9 mouse cellular contexts compared by ENCODE assay signal in genomic region chr9:117872387-117873081, GRCm38 (mm10).
DNase-seq lines count a peak whose midpoint lies in the region; ATAC-seq and TF ChIP-seq lines count a peak whose summit lies in the region.
"Had no signal": no experiment of that assay in that cellular context is flagged by ENCODE, and none has a peak within 500 bp of the region (broad histone marks: within the 10 kb centered on the region; RNA-seq: fewer than 3 reads in every experiment).

No protein-coding gene starts in this region.

- under 1% methylated on average over 57 of the region's 70 CpGs for WGBS in kidney, embryonic 15.5 days
- under 1% methylated on average over 70 of the region's 70 CpGs for WGBS in kidney, adult 2 months
- WGBS in forebrain, embryonic 15.5 days, result under 1% methylated on average over 58 of the region's 70 CpGs
- WGBS in hindbrain, embryonic 16.5 days, result under 1% methylated on average over 68 of the region's 70 CpGs
- WGBS in liver, embryonic 14.5 days (ENCODE audit: insufficient replicate concordance), result 2% methylated on average over 63 of the region's 70 CpGs
- under 1% methylated on average over 70 of the region's 70 CpGs for WGBS in olfactory bulb, adult 2 months

- no peak for TF ChIP-seq EP300 in liver, embryonic 14.5 days (IDR thresholded peaks at IDR 0.05; ENCODE audit: low read depth)

- H3K4me1 ChIP-seq in kidney, embryonic 15.5 days, result peaks cover 19% of the 10 kb centered on the region
- H3K4me1 ChIP-seq in kidney, adult 2 months (ENCODE audit: control insufficient read depth, insufficient read depth, low read length), result no peaks in the 10 kb centered on the region
- peaks cover 19% of the 10 kb centered on the region for H3K4me1 ChIP-seq in forebrain, embryonic 15.5 days
- peaks cover 12% of the 10 kb centered on the region; the same call in 1 of the 2 replicates for H3K4me1 ChIP-seq in hindbrain, embryonic 16.5 days (ENCODE audit: control insufficient read depth, insufficient read depth, low read depth, low read length)
- H3K4me1 ChIP-seq in liver, embryonic 14.5 days (replicated peaks; ENCODE audit: control insufficient read depth in 2 of 2, insufficient read depth in 2 of 2, low read length in 1 of 2), result no peaks in the 10 kb centered on the region
- H3K4me1 ChIP-seq in olfactory bulb, adult 2 months (ENCODE audit: control insufficient read depth, insufficient read depth, low read length), result peaks cover 10% of the 10 kb centered on the region

- no peak for TF ChIP-seq POLR2A in kidney, adult 2 months (IDR thresholded peaks at IDR 0.05; ENCODE audit: low read depth, low read length)
- no peak for TF ChIP-seq POLR2A in olfactory bulb, adult 2 months (IDR thresholded peaks at IDR 0.05; ENCODE audit: insufficient read depth, low read depth, low read length)

- peak overlapping the region; percentile 44 for H3K9ac ChIP-seq in kidney, embryonic 15.5 days
- H3K9ac ChIP-seq in forebrain, embryonic 15.5 days (replicated peaks), result peak overlapping the region; percentile 69
- H3K9ac ChIP-seq in hindbrain, embryonic 16.5 days (ENCODE audit: low read depth, low read length), result peak overlapping the region; percentile 87
- H3K9ac ChIP-seq in liver, embryonic 14.5 days (replicated peaks), result no peak overlapping the region

- H3K27ac ChIP-seq in kidney, embryonic 15.5 days, result no peak overlapping the region
- H3K27ac ChIP-seq in kidney, adult 2 months (ENCODE audit: insufficient read depth, low read depth, low read length), result no peak overlapping the region
- peak overlapping the region; percentile 49 for H3K27ac ChIP-seq in forebrain, embryonic 15.5 days (replicated peaks)
- peak overlapping the region; percentile 92 for H3K27ac ChIP-seq in hindbrain, embryonic 16.5 days (ENCODE audit: low read depth, low read length)
- no peak overlapping the region for H3K27ac ChIP-seq in liver, embryonic 14.5 days
- H3K27ac ChIP-seq in olfactory bulb, adult 2 months (ENCODE audit: insufficient read depth, low read depth, low read length), result no peak overlapping the region

- no peak for DNase-seq in kidney, adult 2 months
- peak; percentile 35 to 54 for DNase-seq in cerebellum, adult 18-20 months
- DNase-seq in liver, embryonic 14.5 days (ENCODE audit: low read depth in 3 of 3, low spot score in 3 of 3), result no peak
- no peak for DNase-seq in c-Kit-positive CD71-positive TER-119-positive erythroid progenitor cells, embryonic 14.5 days (ENCODE audit: low spot score)

- peaks cover 60% of the 10 kb centered on the region for H3K27me3 ChIP-seq in kidney, embryonic 15.5 days
- H3K27me3 ChIP-seq in kidney, adult 2 months (replicated peaks; ENCODE audit: control insufficient read depth, insufficient read depth, low read length), result no peaks in the 10 kb centered on the region
- H3K27me3 ChIP-seq in forebrain, embryonic 15.5 days, result no peaks in the 10 kb centered on the region
- no peaks in the 10 kb centered on the region for H3K27me3 ChIP-seq in hindbrain, embryonic 16.5 days (replicated peaks; ENCODE audit: control insufficient read depth, insufficient read depth, low read length)
- H3K27me3 ChIP-seq in liver, embryonic 14.5 days (ENCODE audit: control insufficient read depth, insufficient read depth, low read length), result peaks cover 20% of the 10 kb centered on the region

- no peaks in the 10 kb centered on the region for H3K36me3 ChIP-seq in kidney, embryonic 15.5 days
- no peaks in the 10 kb centered on the region for H3K36me3 ChIP-seq in kidney, adult 2 months (ENCODE audit: control insufficient read depth, insufficient read depth, low read length)
- H3K36me3 ChIP-seq in forebrain, embryonic 15.5 days, result no peaks in the 10 kb centered on the region
- H3K36me3 ChIP-seq in hindbrain, embryonic 16.5 days (ENCODE audit: control insufficient read depth, insufficient read depth, low read length), result no peaks in the 10 kb centered on the region
- no peaks in the 10 kb centered on the region for H3K36me3 ChIP-seq in liver, embryonic 14.5 days (replicated peaks; ENCODE audit: control insufficient read depth, insufficient read depth, low read depth)
- H3K36me3 ChIP-seq: G1E had no signal

- H3K4me2 ChIP-seq in kidney, embryonic 15.5 days, result peak overlapping the region; percentile 100
- H3K4me2 ChIP-seq in forebrain, embryonic 15.5 days (replicated peaks), result peak overlapping the region; percentile 83
- peak overlapping the region; percentile 91 for H3K4me2 ChIP-seq in hindbrain, embryonic 16.5 days (ENCODE audit: low read length)
- peak overlapping the region; percentile 16; the same call in 1 of the 2 replicates for H3K4me2 ChIP-seq in liver, embryonic 14.5 days (ENCODE audit: low read depth)

- ATAC-seq in kidney, embryonic 15.5 days (replicated peaks; ENCODE audit: low FRiP score), result peak; percentile 75
- ATAC-seq in forebrain, embryonic 15.5 days (replicated peaks), result peak; percentile 81
- peak; percentile 86 for ATAC-seq in hindbrain, embryonic 16.5 days
- ATAC-seq in liver, embryonic 14.5 days (ENCODE audit: insufficient read depth), result no peak

- peak overlapping the region; percentile 62 for H3K4me3 ChIP-seq in kidney, embryonic 15.5 days (replicated peaks)
- H3K4me3 ChIP-seq in kidney, adult 2 months (ENCODE audit: insufficient read depth, low read depth, low read length), result no peak overlapping the region; the same call in 1 of the 2 replicates
- peak overlapping the region; percentile 52 for H3K4me3 ChIP-seq in forebrain, embryonic 15.5 days
- H3K4me3 ChIP-seq in hindbrain, embryonic 16.5 days (ENCODE audit: low read length), result peak overlapping the region; percentile 76
- no peak overlapping the region for H3K4me3 ChIP-seq in liver, embryonic 14.5 days (ENCODE audit: insufficient read depth in 1 of 2, low read depth in 2 of 2, low read length in 2 of 2)
- H3K4me3 ChIP-seq in olfactory bulb, adult 2 months (ENCODE audit: insufficient read depth, low read depth, low read length), result peak overlapping the region; percentile 60

- TF ChIP-seq CTCF in kidney, adult 2 months (conservative IDR thresholded peaks at IDR 0.05; ENCODE audit: insufficient read depth, insufficient read length, low read depth, low read length), result no peak
- no peak for TF ChIP-seq CTCF in liver, embryonic 14.5 days (IDR thresholded peaks at IDR 0.05; ENCODE audit: low read depth)
- TF ChIP-seq CTCF in olfactory bulb, adult 2 months (IDR thresholded peaks at IDR 0.05; ENCODE audit: insufficient read depth, low read depth, low read length), result no peak

- no peaks in the 10 kb centered on the region for H3K9me3 ChIP-seq in kidney, embryonic 15.5 days (replicated peaks)
- H3K9me3 ChIP-seq in forebrain, embryonic 15.5 days, result no peaks in the 10 kb centered on the region
- no peaks in the 10 kb centered on the region for H3K9me3 ChIP-seq in hindbrain, embryonic 16.5 days (ENCODE audit: control insufficient read depth, low read length)
- H3K9me3 ChIP-seq in liver, embryonic 14.5 days (ENCODE audit: control insufficient read depth, low read length), result no peaks in the 10 kb centered on the region

Comparison
In these comparisons a context has a peak if more than half of its experiments do, and no peak if none do; other contexts are left out.
1. H3K4me3 ChIP-seq: peak in kidney, embryonic 15.5 days (single experiment), forebrain, embryonic 15.5 days (single experiment), hindbrain, embryonic 16.5 days (single experiment) and olfactory bulb, adult 2 months (single experiment); none in kidney, adult 2 months (single experiment) and liver, embryonic 14.5 days (0 of 2).
2. H3K27ac ChIP-seq: peak in forebrain, embryonic 15.5 days (single experiment) and hindbrain, embryonic 16.5 days (single experiment); none in kidney, embryonic 15.5 days (single experiment), kidney, adult 2 months (single experiment), liver, embryonic 14.5 days (single experiment) and olfactory bulb, adult 2 months (single experiment).
3. H3K4me2 ChIP-seq: peak in every context shown above with its lines; median percentile 100 in kidney, embryonic 15.5 days; 91 in hindbrain, embryonic 16.5 days; 83 in forebrain, embryonic 15.5 days; 16 in liver, embryonic 14.5 days.
4. DNase-seq: peak in cerebellum, adult 18-20 months (2 of 2); none in kidney, adult 2 months (single experiment), liver, embryonic 14.5 days (0 of 3) and c-Kit-positive CD71-positive TER-119-positive erythroid progenitor cells, embryonic 14.5 days (single experiment).